Mouse (Mus musculus): Measurements from ENCODE around the gene Sec16b.

DNA sequence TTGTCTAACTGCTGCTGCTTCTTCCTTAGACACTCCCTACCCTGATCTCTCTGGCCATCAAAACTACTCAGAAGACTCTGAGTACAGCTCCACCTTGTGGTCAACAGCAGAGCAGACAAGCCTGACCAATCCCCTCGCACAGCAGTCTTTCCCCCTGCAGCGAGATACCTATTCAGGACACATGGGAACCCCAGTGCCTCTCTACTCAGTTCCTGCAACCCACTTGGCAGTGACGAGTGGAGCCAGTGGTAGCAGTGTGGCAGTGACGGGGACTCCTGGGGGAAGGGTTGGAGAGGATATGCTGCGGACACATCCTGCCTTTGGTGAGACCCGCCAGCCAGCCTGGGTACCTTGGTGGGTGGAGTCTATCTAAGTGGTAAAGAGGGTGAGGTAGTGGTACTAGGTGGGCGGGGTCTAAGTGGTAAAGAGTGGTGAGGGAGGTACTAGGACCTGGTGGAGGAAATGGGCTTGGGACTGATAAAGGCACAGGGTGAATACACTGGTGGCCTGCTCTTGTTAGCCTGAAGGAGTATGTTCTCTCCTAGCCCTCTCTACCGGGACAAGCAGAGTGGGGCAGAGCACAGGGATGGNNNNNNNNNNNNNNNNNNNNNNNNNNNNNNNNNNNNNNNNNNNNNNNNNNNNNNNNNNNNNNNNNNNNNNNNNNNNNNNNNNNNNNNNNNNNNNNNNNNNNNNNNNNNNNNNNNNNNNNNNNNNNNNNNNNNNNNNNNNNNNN lies 54.3 kb downstream of the Sec16b start:
- no peak for TF ChIP-seq TAL1 (conservative IDR thresholded peaks at IDR 0.05; ENCODE audit: low read depth, low read length)
- no peak; the same call in 1 of the 2 replicates for TF ChIP-seq CTCF (IDR thresholded peaks at IDR 0.05; ENCODE audit: low read depth, low read length)
- no peak for TF ChIP-seq POLR2AphosphoS5 (IDR thresholded peaks at IDR 0.05; ENCODE audit: insufficient replicate concordance, low read depth, low read length)
- no peak for TF ChIP-seq GATA1 (IDR thresholded peaks at IDR 0.05; ENCODE audit: borderline replicate concordance, low read length)

All from G1E (cell line).